Mouse (Mus musculus) left cerebral cortex, postnatal 4 days (tissue): ENCODE results near the gene Ube2o. TPM values are rescaled to one million over a fixed set of nuclear protein-coding genes. Genes with fewer than 3 reads are reported as not detected.
A peak's percentile ranks its signal among the peaks of the same experiment; 100 is the strongest.

Experiments
- DNase-seq: peaks from one replicate; pipeline ENCODE4 v3.0.0-alpha.2; 2022
- intact Hi-C: fragments of 180-260 bp; cut with DNase I; formaldehyde crosslinking; loops from one replicate; pipeline ENCODE4 v1.15.1; 2025
- total RNA-seq, 2 experiments: library from RNA; stranded (reverse); gene quantifications; 2 replicates each; pipeline ENCODE4 v1.2.3; 2021

Ube2o gene
- total RNA-seq, 2 experiments from 2014 or later: 115 to 128 TPM

GRCm38 (mm10) chr11:116549273-116550038, 31.8 kb downstream of the Ube2o start:
- DNase-seq: no peak
- intact Hi-C loops: loop anchor here (5.0 kb wide), 1 partner anchor 78 kb away; the partner anchor contains the start of gene Rhbdf2

- intact Hi-C loops: loop anchor here (5.0 kb wide), 1 partner anchor 79 kb away; the partner anchor contains the start of gene Rhbdf2
- DNase-seq: no peak
Measured at GRCm38 (mm10) chr11:116548780-116549179, 32.5 kb downstream of the Ube2o start.

- intact Hi-C loops: loop anchor here (5.0 kb wide), 1 partner anchor 80 kb away; the partner anchor contains the start of gene Rhbdf2
- peak; percentile 68 for DNase-seq
Measured at GRCm38 (mm10) chr11:116547296-116548060, 33.8 kb downstream of the Ube2o start.

GRCm38 (mm10) chr11:116543110-116543509, 38.1 kb downstream of the Ube2o start:
- intact Hi-C loops: no loop called here

GRCm38 (mm10) chr11:116541183-116541582, 40.1 kb downstream of the Ube2o start:
- intact Hi-C loops: no loop called here
- no peak for DNase-seq

More at GRCm38 (mm10) chr11:116543110-116543509, 38.1 kb downstream of the Ube2o start:
- peak; percentile 48 for DNase-seq

GRCm38 (mm10) chr11:116538142-116538735, 43.0 kb downstream of the Ube2o start:
- no peak for DNase-seq

GRCm38 (mm10) chr11:116537388-116537787, 43.9 kb downstream of the Ube2o start:
- DNase-seq: no peak
- intact Hi-C loops: no loop called here

More at GRCm38 (mm10) chr11:116538142-116538735, 43.0 kb downstream of the Ube2o start:
- intact Hi-C loops: no loop called here

- intact Hi-C loops: no loop called here
- no peak for DNase-seq
Measured at GRCm38 (mm10) chr11:116536685-116537084, 44.6 kb downstream of the Ube2o start.

GRCm38 (mm10) chr11:116534154-116534865, 46.9 kb downstream of the Ube2o start:
- intact Hi-C loops: loop anchor here (5.0 kb wide), 1 partner anchor 37 kb away; no protein-coding TSS in a partner anchor

GRCm38 (mm10) chr11:116533341-116534153, 47.7 kb downstream of the Ube2o start:
- intact Hi-C loops: loop anchor here (5.0 kb wide), 1 partner anchor 36 kb away; no protein-coding TSS in a partner anchor
- DNase-seq: no peak

More at GRCm38 (mm10) chr11:116534154-116534865, 46.9 kb downstream of the Ube2o start:
- DNase-seq: peak; percentile 72

GRCm38 (mm10) chr11:116532810-116533338, 48.4 kb downstream of the Ube2o start:
- peak; percentile 48 for DNase-seq
- intact Hi-C loops: loop anchor here (5.0 kb wide), 1 partner anchor 36 kb away; no protein-coding TSS in a partner anchor

- no peak for DNase-seq
- intact Hi-C loops: loop anchor here (5.0 kb wide), 1 partner anchor 35 kb away; no protein-coding TSS in a partner anchor
Measured at GRCm38 (mm10) chr11:116532262-116532809, 48.9 kb downstream of the Ube2o start.

- intact Hi-C loops: loop anchor here (5.0 kb wide), 1 partner anchor 34 kb away; no protein-coding TSS in a partner anchor
- DNase-seq: no peak
Measured at GRCm38 (mm10) chr11:116531371-116532191, 49.7 kb downstream of the Ube2o start.

GRCm38 (mm10) chr11:116530187-116531147, 50.8 kb downstream of the Ube2o start, which contains the start of gene Sphk1:
TSS of gene Sphk1 (plus strand) at chr11:116530925.
- peak; percentile 54 for DNase-seq
- intact Hi-C loops: loop anchor here (5.0 kb wide), 1 partner anchor 33 kb away; no protein-coding TSS in a partner anchor

- no peak for DNase-seq
- intact Hi-C loops: no loop called here
Measured at GRCm38 (mm10) chr11:116528636-116529320, 52.5 kb downstream of the Ube2o start.

GRCm38 (mm10) chr11:116523699-116524189, 57.5 kb downstream of the Ube2o start:
- no peak for DNase-seq
- intact Hi-C loops: no loop called here
